Mouse (Mus musculus) hindbrain, embryonic 10.5 days (tissue): ENCODE measurements around the gene Zc3h12b. TPM values are rescaled to one million over a fixed set of nuclear protein-coding genes. Genes with fewer than 3 reads are reported as not detected.

Experiments
- DNase-seq: peaks from one replicate; pipeline ENCODE4 v3.0.0-alpha.2; 2017; ENCODE audit warnings: low spot score
- H3K27ac ChIP-seq: fragments of 300-500 bp; sonication (generic); 2 replicates; pipeline ENCODE4 v1.5.1; 2016; ENCODE audit warnings: mild to moderate bottlenecking, moderate library complexity
- H3K27me3 ChIP-seq: fragments of 300-500 bp; sonication (generic); 2 replicates; pipeline ENCODE4 v1.6.1; 2016; ENCODE audit warnings: mild to moderate bottlenecking; ENCODE audit not compliant: poor library complexity, insufficient read depth, severe bottlenecking
- H3K36me3 ChIP-seq: fragments of 300-500 bp; sonication (generic); 2 replicates; pipeline ENCODE4 v1.6.1; 2016; ENCODE audit warnings: mild to moderate bottlenecking, moderate library complexity
- H3K4me1 ChIP-seq: fragments of 300-500 bp; sonication (generic); replicated peaks from 2 replicates; pipeline ENCODE4 v1.6.1; 2016; ENCODE audit warnings: mild to moderate bottlenecking
- H3K4me3 ChIP-seq: fragments of 300-500 bp; sonication (generic); 2 replicates; pipeline ENCODE4 v1.5.1; 2016; ENCODE audit warnings: mild to moderate bottlenecking, moderate library complexity
- H3K9me3 ChIP-seq: fragments of 300-500 bp; sonication (generic); 2 replicates; pipeline ENCODE4 v1.6.1; 2016; ENCODE audit warnings: mild to moderate bottlenecking, moderate library complexity
- whole genome bisulfite sequencing: fragments of 180-500 bp; shearing (Covaris S2); methylation state at CpG from one replicate; pipeline ENCODE4 v1.1.7; 2016; 5-methylcytosine and 5-hydroxymethylcytosine counted together
- polyA plus RNA-seq: library from polyadenylated mRNA; unstranded; fragments of >200 nt; fragmentation: Nextera tagmentation; extraction: Ambion mirVana; gene quantifications from 2 replicates; pipeline ENCODE4 v1.2.1, GENCODE M21; 2016

Gene Zc3h12b
- 2.6 and 3.1 TPM in 2 replicates for polyA plus RNA-seq

- 16% methylated on average over 43 of the region's 46 CpGs for WGBS
- Histone ChIP-seq H3K9me3 (no peaks in the 10 kb centered on the region), H3K27ac (peak within 1 kb of the TSS; percentile 86), H3K27me3 (no peaks in the 10 kb centered on the region), H3K36me3 (no peaks in the 10 kb centered on the region), H3K4me1 (no peaks in the 10 kb centered on the region), H3K4me3 (peak within 1 kb of the TSS; percentile 53)
- peak; percentile 82 for DNase-seq
Observed at GRCm38 (mm10) chrX:95711227-95712111, at the start of gene Zc3h12b. Gene Zc3h12b (plus strand): TSS chrX:95711678.

- Histone ChIP-seq H3K4me1 (no peaks in the 10 kb centered on the region), H3K27ac (no peak overlapping the region), H3K36me3 (no peaks in the 10 kb centered on the region), H3K27me3 (no peaks in the 10 kb centered on the region), H3K4me3 (no peak overlapping the region), H3K9me3 (no peaks in the 10 kb centered on the region)
- 91% methylated on average over 1 of the region's 1 CpGs for WGBS
- no peak for DNase-seq
Observed at GRCm38 (mm10) chrX:95682206-95682605, 29.3 kb upstream of the Zc3h12b start.

- H3K9me3 ChIP-seq = no peaks in the 10 kb centered on the region
- no peak overlapping the region for H3K4me3 ChIP-seq
- no peaks in the 10 kb centered on the region for H3K27me3 ChIP-seq
- no peaks in the 10 kb centered on the region for H3K4me1 ChIP-seq
- H3K27ac ChIP-seq = no peak overlapping the region
- WGBS = 67% methylated on average over 1 of the region's 1 CpGs
- no peaks in the 10 kb centered on the region for H3K36me3 ChIP-seq
- DNase-seq = no peak
Observed at GRCm38 (mm10) chrX:95687119-95687518, 24.4 kb upstream of the Zc3h12b start.

GRCm38 (mm10) chrX:95738253-95738652, 26.8 kb downstream of the Zc3h12b start:
- Histone ChIP-seq H3K27ac (no peak overlapping the region), H3K4me1 (no peaks in the 10 kb centered on the region), H3K9me3 (peaks cover 4% of the 10 kb centered on the region; the same call in 1 of the 2 replicates), H3K4me3 (no peak overlapping the region), H3K27me3 (no peaks in the 10 kb centered on the region), H3K36me3 (no peaks in the 10 kb centered on the region)
- WGBS = 33% methylated on average over 2 of the region's 2 CpGs
- no peak for DNase-seq

GRCm38 (mm10) chrX:95795881-95796280, 84.4 kb downstream of the Zc3h12b start:
- Histone ChIP-seq H3K4me3 (no peak overlapping the region), H3K27me3 (no peaks in the 10 kb centered on the region), H3K36me3 (no peaks in the 10 kb centered on the region), H3K27ac (no peak overlapping the region), H3K4me1 (no peaks in the 10 kb centered on the region), H3K9me3 (no peaks in the 10 kb centered on the region)
- DNase-seq = no peak
- WGBS = 90% methylated on average over 3 of the region's 3 CpGs

GRCm38 (mm10) chrX:95801790-95802189, 90.3 kb downstream of the Zc3h12b start:
- no peaks in the 10 kb centered on the region for H3K4me1 ChIP-seq
- H3K9me3 ChIP-seq = no peaks in the 10 kb centered on the region
- H3K27me3 ChIP-seq = no peaks in the 10 kb centered on the region
- DNase-seq = no peak
- H3K27ac ChIP-seq = no peak overlapping the region
- no peaks in the 10 kb centered on the region for H3K36me3 ChIP-seq
- WGBS = 87% methylated on average over 1 of the region's 1 CpGs
- H3K4me3 ChIP-seq = no peak overlapping the region

- Histone ChIP-seq H3K4me1 (no peaks in the 10 kb centered on the region), H3K9me3 (no peaks in the 10 kb centered on the region), H3K27me3 (no peaks in the 10 kb centered on the region), H3K4me3 (no peak overlapping the region), H3K27ac (no peak overlapping the region), H3K36me3 (no peaks in the 10 kb centered on the region)
- 60% methylated on average over 14 of the region's 14 CpGs for WGBS
- no peak for DNase-seq
Observed at GRCm38 (mm10) chrX:95852806-95853205, 141.3 kb downstream of the Zc3h12b start.

- H3K27me3 ChIP-seq = no peaks in the 10 kb centered on the region
- no peaks in the 10 kb centered on the region for H3K4me1 ChIP-seq
- no peaks in the 10 kb centered on the region for H3K9me3 ChIP-seq
- H3K27ac ChIP-seq = no peak overlapping the region
- H3K4me3 ChIP-seq = no peak overlapping the region
- H3K36me3 ChIP-seq = no peaks in the 10 kb centered on the region
- no peak for DNase-seq
Observed at GRCm38 (mm10) chrX:95881111-95881510, 169.6 kb downstream of the Zc3h12b start.

GRCm38 (mm10) chrX:95902716-95903115, 191.2 kb downstream of the Zc3h12b start:
- H3K4me1 ChIP-seq = no peaks in the 10 kb centered on the region
- no peaks in the 10 kb centered on the region for H3K9me3 ChIP-seq
- no peaks in the 10 kb centered on the region for H3K36me3 ChIP-seq
- no peak overlapping the region for H3K4me3 ChIP-seq
- no peak for DNase-seq
- 85% methylated on average over 3 of the region's 3 CpGs for WGBS
- H3K27ac ChIP-seq = no peak overlapping the region
- H3K27me3 ChIP-seq = no peaks in the 10 kb centered on the region

GRCm38 (mm10) chrX:95935481-95935880, 224.0 kb downstream of the Zc3h12b start:
- 89% methylated on average over 2 of the region's 2 CpGs for WGBS
- peaks cover 51% of the 10 kb centered on the region for H3K36me3 ChIP-seq

GRCm38 (mm10) chrX:95945496-95945895, 234.0 kb downstream of the Zc3h12b start:
- Histone ChIP-seq H3K4me3 (no peak overlapping the region), H3K27me3 (no peaks in the 10 kb centered on the region), H3K27ac (no peak overlapping the region), H3K4me1 (no peaks in the 10 kb centered on the region), H3K36me3 (peaks cover 75% of the 10 kb centered on the region), H3K9me3 (no peaks in the 10 kb centered on the region)
- WGBS = 94% methylated on average over 2 of the region's 2 CpGs
- DNase-seq = no peak

More at GRCm38 (mm10) chrX:95935481-95935880, 224.0 kb downstream of the Zc3h12b start:
- H3K4me3 ChIP-seq = no peak overlapping the region
- H3K9me3 ChIP-seq = no peaks in the 10 kb centered on the region
- no peaks in the 10 kb centered on the region for H3K27me3 ChIP-seq
- DNase-seq = no peak
- H3K4me1 ChIP-seq = no peaks in the 10 kb centered on the region
- no peak overlapping the region for H3K27ac ChIP-seq

- Histone ChIP-seq H3K4me1 (no peaks in the 10 kb centered on the region), H3K36me3 (peaks cover 82% of the 10 kb centered on the region), H3K9me3 (no peaks in the 10 kb centered on the region), H3K27me3 (no peaks in the 10 kb centered on the region), H3K27ac (no peak overlapping the region), H3K4me3 (no peak overlapping the region)
- no peak for DNase-seq
- 90% methylated on average over 4 of the region's 4 CpGs for WGBS
Observed at GRCm38 (mm10) chrX:95948135-95948534, 236.7 kb downstream of the Zc3h12b start.

- Histone ChIP-seq H3K36me3 (peaks cover 57% of the 10 kb centered on the region), H3K27me3 (no peaks in the 10 kb centered on the region), H3K4me3 (no peak overlapping the region), H3K27ac (no peak overlapping the region), H3K4me1 (peaks cover 2% of the 10 kb centered on the region; the same call in 1 of the 2 replicates), H3K9me3 (no peaks in the 10 kb centered on the region)
- peak; percentile 11 for DNase-seq
- WGBS = 60% methylated on average over 3 of the region's 3 CpGs
Observed at GRCm38 (mm10) chrX:95950776-95951175, 239.3 kb downstream of the Zc3h12b start.
